Mouse (Mus musculus): ENCODE results near the gene Lrrn4cl.
"Not testable (repeated sequence)": the region's sequence is repeated elsewhere in the genome, so short reads cannot be mapped to it uniquely, and the experiment has no call there.

The Lrrn4cl gene

GRCm38 (mm10) chr19:8850402-8850901 is at the start of gene Lrrn4cl:
Lrrn4cl (plus strand) TSS chr19:8850768.
- no peak for DNase-seq

GRCm38 (mm10) chr19:8802130-8802821 is 48.3 kb upstream of the Lrrn4cl start, which contains the start of gene Zbtb3:
Zbtb3 (plus strand) TSS chr19:8802555.
- DNase-seq, result peak; percentile 97

- no peak for DNase-seq
These were observed 47.3 kb upstream of the Lrrn4cl start for GRCm38 (mm10) chr19:8803204-8803780.

- no peak for DNase-seq
These were observed 46.5 kb upstream of the Lrrn4cl start for GRCm38 (mm10) chr19:8803879-8804660.

- no peak for DNase-seq
These were observed 43.8 kb upstream of the Lrrn4cl start for GRCm38 (mm10) chr19:8806810-8807209.

GRCm38 (mm10) chr19:8815812-8816211 is 34.8 kb upstream of the Lrrn4cl start:
- DNase-seq, result peak; percentile 61

- DNase-seq, result no peak
These were observed 33.6 kb upstream of the Lrrn4cl start for GRCm38 (mm10) chr19:8817001-8817400.

GRCm38 (mm10) chr19:8818301-8818798 is 32.2 kb upstream of the Lrrn4cl start:
- no peak for DNase-seq

- DNase-seq, result peak; percentile 99
These were observed 31.6 kb upstream of the Lrrn4cl start, which contains the start of gene Ttc9c for GRCm38 (mm10) chr19:8818801-8819595. Ttc9c (minus strand) TSS chr19:8819333.

GRCm38 (mm10) chr19:8819596-8820423 is 30.8 kb upstream of the Lrrn4cl start, which contains the start of gene Hnrnpul2:
Hnrnpul2 (plus strand) TSS chr19:8820010.
- DNase-seq, result peak; percentile 99

GRCm38 (mm10) chr19:8820424-8820956 is 30.1 kb upstream of the Lrrn4cl start:
- DNase-seq, result no peak

GRCm38 (mm10) chr19:8821146-8821545 is 29.4 kb upstream of the Lrrn4cl start:
- peak; percentile 53 for DNase-seq

GRCm38 (mm10) chr19:8822696-8823095 is 27.9 kb upstream of the Lrrn4cl start:
- no peak for DNase-seq

GRCm38 (mm10) chr19:8829660-8830059 is 20.9 kb upstream of the Lrrn4cl start, which contains the start of gene AC129217.1:
AC129217.1 (plus strand) TSS chr19:8829773.
- DNase-seq, result no peak

- no peak for DNase-seq
These were observed 19.9 kb upstream of the Lrrn4cl start for GRCm38 (mm10) chr19:8830664-8831063.

- no peak for DNase-seq
These were observed 19.3 kb upstream of the Lrrn4cl start for GRCm38 (mm10) chr19:8831262-8831661.

GRCm38 (mm10) chr19:8832971-8833370 is 17.6 kb upstream of the Lrrn4cl start:
- no peak for DNase-seq

GRCm38 (mm10) chr19:8836327-8836726 is 14.2 kb upstream of the Lrrn4cl start:
- not testable (repeated sequence) for DNase-seq

- peak; percentile 89 for DNase-seq
These were observed 13.2 kb upstream of the Lrrn4cl start, which contains the start of gene Bscl2 for GRCm38 (mm10) chr19:8837251-8837791. Bscl2 (plus strand) TSS chr19:8837467.

- peak; percentile 82 for DNase-seq
These were observed 12.4 kb upstream of the Lrrn4cl start for GRCm38 (mm10) chr19:8838041-8838730.

Measured in kidney, postnatal 14 days (tissue).